Mouse (Mus musculus): ENCODE results near the gene Large2. TPM values are rescaled to one million over a fixed set of nuclear protein-coding genes. Genes with fewer than 3 reads are reported as not detected.

The Large2 gene
- polyA plus RNA-seq, 1 experiment from 2014 or later: 2.5 TPM

DNA sequence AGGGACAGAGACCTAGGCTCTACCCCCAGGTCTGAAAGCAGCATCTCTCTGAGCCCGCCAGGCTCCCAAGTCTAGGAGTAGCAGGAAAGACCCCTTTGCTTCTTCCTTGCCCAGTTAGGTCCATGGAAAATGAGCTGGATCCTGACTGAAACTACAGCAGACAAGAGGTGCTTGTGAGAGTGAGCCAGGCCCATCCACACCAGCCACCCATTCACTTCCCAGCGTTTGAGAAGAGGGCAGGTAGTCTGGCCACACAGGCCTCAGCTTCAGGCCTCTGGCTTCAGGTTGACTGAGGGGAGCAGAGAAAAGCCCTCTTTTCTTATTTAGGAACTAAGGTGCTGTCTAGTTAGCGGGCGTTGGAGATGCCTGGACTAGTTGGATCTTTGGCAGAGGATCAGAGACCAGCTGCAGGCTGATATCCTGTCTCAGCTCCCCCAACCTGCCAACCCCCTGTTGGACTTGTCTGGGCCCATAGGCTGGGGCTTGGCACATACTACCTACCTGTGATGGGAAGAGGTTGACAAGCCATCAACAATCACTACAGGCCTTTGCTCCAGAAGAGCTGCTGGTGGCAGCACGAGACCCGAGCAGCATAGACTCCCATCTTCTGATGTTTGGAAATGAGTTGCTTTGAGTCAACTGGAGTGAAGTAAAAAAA is 12.0 kb downstream of the Large2 start:
- Histone ChIP-seq H3K9ac (replicated peaks) (no peak overlapping the region), H3K36me3 (peaks cover 62% of the 10 kb centered on the region), H3K4me1 (replicated peaks) (no peaks in the 10 kb centered on the region), H3K27ac (no peak overlapping the region), H3K4me2 (replicated peaks) (no peak overlapping the region), H3K27me3 (no peaks in the 10 kb centered on the region), H3K9me3 (no peaks in the 10 kb centered on the region), H3K4me3 (replicated peaks) (no peak overlapping the region)
- no peak for ATAC-seq
- 96% methylated on average over 6 of the region's 6 CpGs for WGBS

DNA sequence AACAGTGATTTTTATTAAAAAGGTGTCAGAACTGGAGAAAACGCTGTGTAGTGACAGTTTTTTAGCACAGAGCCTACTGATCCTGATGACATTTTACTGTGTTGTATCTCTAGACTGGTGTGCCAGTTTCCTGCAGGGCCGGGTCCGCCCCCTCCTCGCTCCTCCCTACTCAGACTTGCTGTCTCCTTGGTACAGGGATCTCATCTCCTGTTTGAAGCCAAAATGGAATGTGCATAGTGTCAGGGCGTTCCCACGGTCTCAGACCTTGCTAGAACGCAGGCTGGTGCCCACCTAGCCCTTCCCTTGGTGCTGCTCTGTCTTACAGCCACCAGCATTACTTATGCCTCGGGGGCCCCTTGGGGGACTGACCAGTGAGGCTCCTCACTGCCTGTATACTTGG is 12.9 kb downstream of the Large2 start:
- Histone ChIP-seq H3K4me1 (replicated peaks) (no peaks in the 10 kb centered on the region), H3K27me3 (no peaks in the 10 kb centered on the region), H3K4me3 (replicated peaks) (no peak overlapping the region), H3K9me3 (no peaks in the 10 kb centered on the region), H3K4me2 (replicated peaks) (no peak overlapping the region), H3K36me3 (peaks cover 69% of the 10 kb centered on the region), H3K9ac (replicated peaks) (no peak overlapping the region), H3K27ac (no peak overlapping the region)
- 84% methylated on average over 8 of the region's 8 CpGs for WGBS
- no peak for ATAC-seq

DNA sequence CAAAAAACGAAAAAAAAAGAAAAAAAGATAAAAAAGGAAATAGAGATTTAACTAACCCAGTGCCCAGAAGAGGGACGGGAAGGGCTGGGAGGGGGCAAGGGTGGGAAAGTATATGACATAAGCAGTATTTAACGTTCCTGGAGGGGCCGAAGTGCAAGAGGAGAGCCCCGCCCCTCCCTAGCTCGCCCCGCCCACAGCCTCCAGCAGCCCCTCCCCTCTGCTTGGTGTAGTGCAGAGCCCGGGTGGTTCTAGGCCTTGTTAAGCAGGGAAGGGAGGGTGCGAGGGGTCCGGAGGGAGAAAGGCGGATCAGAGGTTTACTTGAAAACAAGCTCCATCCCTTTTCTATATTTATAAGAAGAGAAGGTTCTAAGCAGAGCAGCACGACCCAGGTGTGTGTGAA is 13.8 kb downstream of the Large2 start:
- WGBS: 20% methylated on average over 12 of the region's 12 CpGs
- Histone ChIP-seq H3K36me3 (peaks cover 68% of the 10 kb centered on the region), H3K9ac (replicated peaks) (no peak overlapping the region), H3K27ac (no peak overlapping the region), H3K4me1 (replicated peaks) (no peaks in the 10 kb centered on the region), H3K9me3 (no peaks in the 10 kb centered on the region), H3K4me3 (replicated peaks) (no peak overlapping the region), H3K4me2 (replicated peaks) (no peak overlapping the region), H3K27me3 (no peaks in the 10 kb centered on the region)
- no peak for ATAC-seq

DNA sequence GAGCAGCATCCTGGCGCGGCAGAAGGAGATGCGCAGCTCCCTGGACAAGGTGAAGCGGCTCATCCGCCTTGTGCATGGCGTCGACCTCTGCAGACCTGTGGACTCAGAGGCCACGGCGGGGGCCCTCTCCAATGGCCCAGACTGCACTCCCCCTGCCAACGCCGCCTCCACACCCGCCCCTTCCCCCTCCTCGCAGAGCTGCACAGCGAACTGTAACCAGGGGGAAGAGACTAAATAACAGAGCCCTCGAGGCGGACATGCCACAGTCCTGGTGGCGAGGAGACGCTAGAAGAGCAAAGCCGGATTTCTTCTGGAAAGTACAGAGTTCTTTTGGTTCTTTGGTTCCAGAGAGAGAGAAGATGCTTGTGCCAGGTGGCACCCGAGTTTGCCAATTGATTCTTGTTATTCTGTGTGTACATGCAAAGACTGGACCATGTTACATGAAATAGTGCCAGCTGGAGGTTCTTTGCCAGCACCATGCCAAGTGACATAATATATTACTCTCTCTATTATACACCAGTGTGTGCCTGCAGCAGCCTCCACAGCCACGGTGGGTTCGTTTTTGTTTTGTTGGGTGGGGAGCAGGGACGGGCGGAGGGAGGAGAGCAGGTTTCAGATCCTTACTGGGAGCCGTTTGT is 14.4 kb downstream of the Large2 start:
- H3K9me3 ChIP-seq: no peaks in the 10 kb centered on the region
- H3K27me3 ChIP-seq: no peaks in the 10 kb centered on the region
- H3K4me3 ChIP-seq (replicated peaks): no peak overlapping the region
- H3K9ac ChIP-seq (replicated peaks): no peak overlapping the region
- H3K36me3 ChIP-seq: peaks cover 71% of the 10 kb centered on the region
- H3K4me2 ChIP-seq (replicated peaks): no peak overlapping the region
- no peaks in the 10 kb centered on the region for H3K4me1 ChIP-seq (replicated peaks)
- WGBS: 73% methylated on average over 25 of the region's 25 CpGs
- ATAC-seq: no peak
- no peak overlapping the region for H3K27ac ChIP-seq

DNA sequence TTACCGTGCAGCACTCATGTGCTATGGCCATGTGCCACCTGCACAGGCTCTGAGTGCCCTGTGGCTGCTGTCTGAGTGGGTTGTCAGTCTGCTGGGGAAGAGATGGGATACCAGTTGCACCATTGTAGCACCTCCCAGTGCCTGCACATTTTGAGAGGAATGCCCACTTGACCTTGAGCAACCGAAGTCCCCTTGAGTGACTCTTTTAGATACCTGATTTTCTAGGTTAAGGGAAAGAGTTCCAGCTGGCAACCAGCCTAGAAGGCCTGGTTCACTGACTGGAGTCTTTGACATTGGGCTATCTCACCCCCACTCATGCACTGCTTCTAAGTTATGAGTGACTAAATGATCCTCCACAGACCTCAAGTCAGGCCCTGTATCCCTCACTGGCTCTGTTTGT is 15.4 kb downstream of the Large2 start:
- Histone ChIP-seq H3K4me1 (replicated peaks) (no peaks in the 10 kb centered on the region), H3K9ac (replicated peaks) (no peak overlapping the region), H3K9me3 (no peaks in the 10 kb centered on the region), H3K36me3 (peaks cover 68% of the 10 kb centered on the region), H3K27me3 (no peaks in the 10 kb centered on the region), H3K4me2 (replicated peaks) (no peak overlapping the region), H3K4me3 (replicated peaks) (no peak overlapping the region), H3K27ac (no peak overlapping the region)
- WGBS: 98% methylated on average over 2 of the region's 2 CpGs
- ATAC-seq: no peak

DNA sequence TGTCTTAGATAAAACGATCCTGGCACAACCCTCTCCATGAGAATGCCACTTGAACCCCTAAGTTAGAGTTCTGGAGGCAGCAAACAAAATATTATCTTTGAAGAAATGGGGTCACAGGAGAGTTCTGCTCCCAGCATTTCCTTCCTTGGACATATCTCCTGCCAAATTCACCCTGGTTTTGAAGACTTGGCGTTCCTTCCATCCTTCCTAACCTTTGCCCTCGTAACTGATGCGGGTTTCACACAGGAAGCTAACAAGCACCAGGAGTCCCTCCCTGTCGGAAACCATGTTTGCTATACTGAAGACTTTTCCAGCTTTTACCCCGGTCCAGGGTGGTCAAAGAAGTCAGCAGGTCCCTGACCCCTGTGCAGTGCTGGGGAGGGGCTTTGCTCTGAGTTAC is 20.4 kb downstream of the Large2 start:
- no peak for ATAC-seq
- 73% methylated on average over 6 of the region's 6 CpGs for WGBS
- H3K4me1 ChIP-seq (replicated peaks): peaks cover 7% of the 10 kb centered on the region; the same call in 1 of the 2 replicates

DNA sequence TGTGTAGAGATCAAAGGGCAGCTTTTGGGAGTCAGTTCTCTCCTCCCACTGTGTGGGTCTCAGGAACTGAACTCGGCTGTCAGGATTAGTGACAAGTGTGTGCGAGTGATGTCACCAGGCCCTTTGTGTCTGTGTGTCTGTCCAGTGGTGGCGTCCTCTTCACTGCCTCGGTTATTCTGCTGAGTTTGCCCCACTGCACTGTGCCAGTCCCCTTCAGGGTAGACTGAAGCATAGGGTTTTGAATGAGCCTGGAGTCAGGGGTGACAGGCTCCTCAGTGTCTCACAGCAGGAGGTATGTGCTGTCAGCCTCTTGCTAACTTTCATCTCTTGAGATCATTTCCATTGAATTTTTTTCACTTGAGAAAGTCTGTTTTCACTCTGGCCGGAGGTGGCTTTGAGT is 21.3 kb downstream of the Large2 start:
- Histone ChIP-seq H3K9me3 (no peaks in the 10 kb centered on the region), H3K4me1 (replicated peaks) (peaks cover 7% of the 10 kb centered on the region; the same call in 1 of the 2 replicates), H3K4me2 (replicated peaks) (no peak overlapping the region), H3K36me3 (peaks cover 68% of the 10 kb centered on the region), H3K27me3 (no peaks in the 10 kb centered on the region), H3K9ac (replicated peaks) (no peak overlapping the region), H3K27ac (peak overlapping the region; percentile 16; the same call in 1 of the 2 replicates), H3K4me3 (replicated peaks) (no peak overlapping the region)
- WGBS: 19% methylated on average over 5 of the region's 5 CpGs
- no peak for ATAC-seq

More for the DNA sequence above, 20.4 kb downstream of the Large2 start:
- Histone ChIP-seq H3K9me3 (no peaks in the 10 kb centered on the region), H3K27ac (no peak overlapping the region), H3K4me2 (replicated peaks) (no peak overlapping the region), H3K9ac (replicated peaks) (no peak overlapping the region), H3K27me3 (no peaks in the 10 kb centered on the region), H3K4me3 (replicated peaks) (no peak overlapping the region), H3K36me3 (peaks cover 68% of the 10 kb centered on the region)

DNA sequence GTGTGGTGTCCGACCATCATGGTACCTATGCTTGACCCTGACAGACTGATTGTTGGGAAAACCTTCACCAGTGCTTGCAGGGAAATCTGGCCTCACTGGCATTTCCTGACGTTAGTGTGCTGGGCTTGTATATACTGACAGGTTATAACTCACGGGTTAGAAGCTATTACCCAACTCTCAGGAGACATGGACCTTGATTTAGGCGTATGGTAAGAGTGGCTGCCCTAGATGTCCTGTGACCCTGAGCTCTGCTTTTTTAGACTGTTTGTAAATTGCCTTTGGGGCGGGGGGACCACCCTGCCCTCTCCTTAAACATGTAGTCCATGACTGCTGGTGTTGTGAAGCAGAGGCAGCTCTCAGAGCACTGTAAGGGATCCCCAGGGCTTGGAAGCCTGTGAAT is 24.0 kb downstream of the Large2 start:
- Histone ChIP-seq H3K9ac (replicated peaks) (no peak overlapping the region), H3K27ac (no peak overlapping the region), H3K4me2 (replicated peaks) (no peak overlapping the region), H3K27me3 (no peaks in the 10 kb centered on the region), H3K4me1 (replicated peaks) (peaks cover 7% of the 10 kb centered on the region; the same call in 1 of the 2 replicates), H3K36me3 (peaks cover 72% of the 10 kb centered on the region), H3K4me3 (replicated peaks) (no peak overlapping the region), H3K9me3 (no peaks in the 10 kb centered on the region)
- no peak for ATAC-seq
- 87% methylated on average over 5 of the region's 5 CpGs for WGBS

DNA sequence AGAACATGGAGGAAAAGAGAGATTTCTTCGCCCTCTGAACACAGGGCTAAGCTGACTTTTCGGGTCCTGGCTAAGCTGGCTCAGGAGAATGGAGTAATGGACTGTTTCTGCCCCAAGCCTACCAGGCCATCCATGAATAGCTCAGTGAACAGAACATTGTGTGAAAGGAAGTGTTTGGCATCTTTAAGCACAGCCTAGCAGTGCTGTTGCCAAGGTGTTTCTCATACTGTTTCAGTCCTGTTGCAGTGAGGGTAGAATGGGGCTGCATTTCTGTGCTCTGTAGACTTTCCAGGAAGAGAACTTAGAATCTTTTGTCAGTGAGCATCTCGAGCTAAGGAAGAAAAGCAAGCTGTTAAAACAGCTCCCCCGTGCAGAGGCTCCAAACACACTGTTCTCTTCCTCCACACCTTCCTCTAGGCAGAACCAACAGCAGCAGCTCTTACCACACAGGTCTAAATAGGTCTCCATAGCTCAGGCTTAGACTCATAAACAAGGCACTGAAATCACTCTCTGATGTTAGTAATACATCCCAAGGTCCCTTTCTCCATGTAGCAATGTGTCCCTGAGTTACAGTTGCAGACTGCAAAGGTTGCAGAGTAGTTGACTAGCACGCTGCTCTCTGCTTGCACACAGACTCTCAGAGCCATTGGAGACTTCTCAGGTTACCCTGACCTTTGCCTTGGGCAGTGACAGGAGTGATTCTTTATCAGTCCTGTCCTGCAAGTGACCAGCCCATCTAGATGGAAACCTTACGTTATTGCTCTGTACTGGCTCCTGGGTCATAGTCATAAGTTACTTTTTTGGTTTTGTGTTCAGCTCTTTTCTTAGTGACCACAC is 24.9 kb downstream of the Large2 start:
- 85% methylated on average over 6 of the region's 6 CpGs for WGBS
- H3K4me3 ChIP-seq (replicated peaks): no peak overlapping the region
- no peak overlapping the region for H3K9ac ChIP-seq (replicated peaks)
- no peak for ATAC-seq
- no peak overlapping the region for H3K27ac ChIP-seq
- H3K36me3 ChIP-seq: peaks cover 75% of the 10 kb centered on the region
- no peaks in the 10 kb centered on the region for H3K27me3 ChIP-seq
- H3K4me2 ChIP-seq (replicated peaks): no peak overlapping the region
- peaks cover 7% of the 10 kb centered on the region; the same call in 1 of the 2 replicates for H3K4me1 ChIP-seq (replicated peaks)
- H3K9me3 ChIP-seq: no peaks in the 10 kb centered on the region

DNA sequence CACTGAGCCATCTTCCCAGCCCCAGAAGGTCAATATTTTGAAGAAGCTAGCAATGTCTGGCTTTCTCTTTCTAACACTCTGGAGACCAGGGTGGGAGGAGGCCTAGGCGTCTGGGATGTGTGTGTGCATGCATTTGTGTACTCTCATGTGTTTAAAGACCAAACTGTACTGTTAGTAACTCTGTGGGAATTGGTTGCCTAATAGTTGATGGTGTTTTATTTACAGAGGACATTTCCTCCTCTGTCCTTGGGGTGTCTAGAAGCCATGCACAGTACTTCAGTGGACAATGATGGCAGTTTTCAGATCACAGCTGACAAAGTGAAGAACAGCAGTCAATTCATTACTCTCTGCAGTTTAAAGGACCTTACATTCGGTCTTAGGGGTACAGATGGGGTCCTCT is 27.5 kb downstream of the Large2 start:
- 91% methylated on average over 2 of the region's 2 CpGs for WGBS
- Histone ChIP-seq H3K9me3 (no peaks in the 10 kb centered on the region), H3K36me3 (peaks cover 69% of the 10 kb centered on the region), H3K4me3 (replicated peaks) (no peak overlapping the region), H3K27me3 (no peaks in the 10 kb centered on the region), H3K4me1 (replicated peaks) (no peaks in the 10 kb centered on the region), H3K9ac (replicated peaks) (no peak overlapping the region), H3K27ac (no peak overlapping the region), H3K4me2 (replicated peaks) (no peak overlapping the region)
- ATAC-seq: no peak

DNA sequence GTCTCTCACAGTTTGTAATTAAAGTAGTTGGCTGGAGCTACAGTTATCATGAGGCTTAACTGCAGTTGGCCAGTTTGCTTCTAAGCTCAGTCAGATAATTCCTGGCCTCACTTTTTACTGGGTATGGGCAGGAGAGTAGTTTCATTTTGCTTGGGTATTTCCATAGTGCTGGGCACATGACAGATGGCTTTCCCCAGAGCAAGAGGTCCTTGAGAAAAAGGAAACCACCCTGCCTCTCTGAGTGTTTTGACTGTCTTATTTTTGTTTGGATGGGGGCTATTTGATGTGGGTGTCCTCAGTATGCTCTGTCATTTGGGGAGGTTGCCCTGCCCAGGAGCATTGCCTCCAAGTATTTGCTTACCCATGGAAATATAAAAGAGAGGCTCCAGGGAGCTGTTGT is 32.3 kb downstream of the Large2 start:
- H3K4me1 ChIP-seq (replicated peaks): no peaks in the 10 kb centered on the region
- H3K9me3 ChIP-seq: no peaks in the 10 kb centered on the region
- H3K27me3 ChIP-seq: no peaks in the 10 kb centered on the region
- no peak overlapping the region for H3K9ac ChIP-seq (replicated peaks)
- no peak overlapping the region for H3K4me2 ChIP-seq (replicated peaks)
- no peak overlapping the region for H3K27ac ChIP-seq
- peaks cover 42% of the 10 kb centered on the region for H3K36me3 ChIP-seq
- ATAC-seq: no peak
- H3K4me3 ChIP-seq (replicated peaks): no peak overlapping the region

DNA sequence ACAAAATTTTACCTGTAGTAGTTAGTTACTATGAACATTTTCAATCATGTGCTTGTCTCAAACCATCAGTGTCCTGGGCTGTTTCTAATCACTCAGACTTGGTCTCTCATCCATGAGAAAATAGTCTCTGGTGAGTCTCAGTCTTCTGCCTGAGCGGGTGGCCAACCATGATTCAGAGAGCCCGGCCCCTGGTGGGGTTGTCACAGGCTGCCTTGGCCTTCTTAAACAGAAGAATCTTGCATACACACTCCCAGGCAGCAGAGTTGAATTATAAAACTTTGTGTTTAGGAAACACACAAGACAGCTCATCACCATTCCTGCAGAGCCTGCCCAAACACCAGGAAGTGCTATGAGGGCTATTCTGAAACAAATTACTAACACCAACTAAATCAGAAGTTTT is 42.8 kb downstream of the Large2 start:
- H3K27me3 ChIP-seq: no peaks in the 10 kb centered on the region
- 0 out of 2 replicates have a peak, but pooled peaks cover 3% of the 10 kb centered on the region for H3K4me1 ChIP-seq (replicated peaks)
- ATAC-seq: no peak
- no peak overlapping the region for H3K27ac ChIP-seq
- H3K9ac ChIP-seq (replicated peaks): no peak overlapping the region
- no peaks in the 10 kb centered on the region for H3K9me3 ChIP-seq
- peaks cover 52% of the 10 kb centered on the region for H3K36me3 ChIP-seq
- H3K4me2 ChIP-seq (replicated peaks): no peak overlapping the region
- H3K4me3 ChIP-seq (replicated peaks): no peak overlapping the region
- 96% methylated on average over 2 of the region's 2 CpGs for whole genome bisulfite sequencing

All from midbrain, embryonic 13.5 days (tissue).